Mouse (Mus musculus): Measurements from ENCODE around the gene Pakap. TPM values are rescaled to one million over a fixed set of nuclear protein-coding genes. Genes with fewer than 3 reads are reported as not detected.

Gene Pakap
- polyA plus RNA-seq, 1 experiment from 2014 or later, result 22.8 TPM

- 36% methylated on average over 3 of the region's 3 CpGs for WGBS
- Histone ChIP-seq H3K4me1 (peaks cover 35% of the 10 kb centered on the region), H3K27me3 (ENCODE audit: low read depth, poor library complexity, severe bottlenecking) (peaks cover 19% of the 10 kb centered on the region)
These were observed 226.6 kb downstream of the Pakap start for GRCm38 (mm10) chr4:57794547-57794946.

GRCm38 (mm10) chr4:57797548-57798285, 229.7 kb downstream of the Pakap start:
- 86% methylated on average over 9 of the region's 9 CpGs for WGBS
- Histone ChIP-seq H3K9me3 (replicated peaks) (no peaks in the 10 kb centered on the region; the same call in 1 of the 2 replicates), H3K4me1 (peaks cover 27% of the 10 kb centered on the region), H3K36me3 (no peaks in the 10 kb centered on the region), H3K27ac (replicated peaks) (peak overlapping the region; percentile 86), H3K27me3 (ENCODE audit: low read depth, poor library complexity, severe bottlenecking) (peaks cover 16% of the 10 kb centered on the region), H3K4me3 (no peak overlapping the region)
- no peak for DNase-seq (ENCODE audit: low spot score)

More at GRCm38 (mm10) chr4:57794547-57794946, 226.6 kb downstream of the Pakap start:
- no peak for DNase-seq (ENCODE audit: low spot score)
- Histone ChIP-seq H3K36me3 (no peaks in the 10 kb centered on the region), H3K27ac (replicated peaks) (no peak overlapping the region), H3K9me3 (replicated peaks) (no peaks in the 10 kb centered on the region; the same call in 1 of the 2 replicates), H3K4me3 (no peak overlapping the region)

- Histone ChIP-seq H3K27me3 (ENCODE audit: low read depth, poor library complexity, severe bottlenecking) (peaks cover 16% of the 10 kb centered on the region), H3K9me3 (replicated peaks) (no peaks in the 10 kb centered on the region; the same call in 1 of the 2 replicates), H3K4me3 (no peak overlapping the region; the same call in 1 of the 2 replicates), H3K36me3 (no peaks in the 10 kb centered on the region), H3K4me1 (peaks cover 27% of the 10 kb centered on the region), H3K27ac (replicated peaks) (peak overlapping the region; percentile 86)
- DNase-seq (ENCODE audit: low spot score), result peak; percentile 68
- 18% methylated on average over 10 of the region's 10 CpGs for WGBS
These were observed 230.5 kb downstream of the Pakap start for GRCm38 (mm10) chr4:57798286-57799018.

- 67% methylated on average over 1 of the region's 1 CpGs for WGBS
- H3K27me3 ChIP-seq (ENCODE audit: low read depth, poor library complexity, severe bottlenecking), result peaks cover 16% of the 10 kb centered on the region
- H3K36me3 ChIP-seq, result no peaks in the 10 kb centered on the region
- DNase-seq (ENCODE audit: low spot score), result no peak
- peak overlapping the region; percentile 86 for H3K27ac ChIP-seq (replicated peaks)
- peaks cover 20% of the 10 kb centered on the region for H3K4me1 ChIP-seq
- H3K4me3 ChIP-seq, result no peak overlapping the region
- H3K9me3 ChIP-seq (replicated peaks), result no peaks in the 10 kb centered on the region; the same call in 1 of the 2 replicates
These were observed 231.3 kb downstream of the Pakap start for GRCm38 (mm10) chr4:57799297-57799696.

GRCm38 (mm10) chr4:57801239-57801638, 233.3 kb downstream of the Pakap start:
- H3K36me3 ChIP-seq, result no peaks in the 10 kb centered on the region
- no peak for DNase-seq (ENCODE audit: low spot score)
- H3K4me1 ChIP-seq, result peaks cover 15% of the 10 kb centered on the region
- no peaks in the 10 kb centered on the region; the same call in 1 of the 2 replicates for H3K9me3 ChIP-seq (replicated peaks)
- H3K4me3 ChIP-seq, result no peak overlapping the region
- 89% methylated on average over 7 of the region's 7 CpGs for WGBS
- H3K27me3 ChIP-seq (ENCODE audit: low read depth, poor library complexity, severe bottlenecking), result peaks cover 16% of the 10 kb centered on the region; the same call in 1 of the 2 replicates
- H3K27ac ChIP-seq (replicated peaks), result no peak overlapping the region

GRCm38 (mm10) chr4:57801986-57802385, 234.0 kb downstream of the Pakap start:
- 89% methylated on average over 5 of the region's 5 CpGs for WGBS
- H3K4me3 ChIP-seq, result no peak overlapping the region
- H3K27me3 ChIP-seq (ENCODE audit: low read depth, poor library complexity, severe bottlenecking), result peaks cover 16% of the 10 kb centered on the region; the same call in 1 of the 2 replicates
- peaks cover 15% of the 10 kb centered on the region for H3K4me1 ChIP-seq
- H3K9me3 ChIP-seq (replicated peaks), result no peaks in the 10 kb centered on the region
- no peaks in the 10 kb centered on the region for H3K36me3 ChIP-seq
- DNase-seq (ENCODE audit: low spot score), result no peak
- H3K27ac ChIP-seq (replicated peaks), result no peak overlapping the region

GRCm38 (mm10) chr4:57802411-57802810, 234.4 kb downstream of the Pakap start:
- DNase-seq (ENCODE audit: low spot score), result no peak
- Histone ChIP-seq H3K4me3 (no peak overlapping the region), H3K27ac (replicated peaks) (no peak overlapping the region), H3K27me3 (ENCODE audit: low read depth, poor library complexity, severe bottlenecking) (peaks cover 12% of the 10 kb centered on the region; the same call in 1 of the 2 replicates), H3K4me1 (peaks cover 15% of the 10 kb centered on the region), H3K9me3 (replicated peaks) (no peaks in the 10 kb centered on the region), H3K36me3 (no peaks in the 10 kb centered on the region)
- WGBS, result 91% methylated on average over 3 of the region's 3 CpGs

GRCm38 (mm10) chr4:57804902-57805301, 236.9 kb downstream of the Pakap start:
- WGBS, result 90% methylated on average over 6 of the region's 6 CpGs
- no peak for DNase-seq (ENCODE audit: low spot score)
- H3K4me3 ChIP-seq, result no peak overlapping the region

GRCm38 (mm10) chr4:57809449-57809848, 241.5 kb downstream of the Pakap start:
- Histone ChIP-seq H3K4me1 (no peaks in the 10 kb centered on the region; the same call in 1 of the 2 replicates), H3K36me3 (no peaks in the 10 kb centered on the region), H3K9me3 (replicated peaks) (no peaks in the 10 kb centered on the region), H3K4me3 (no peak overlapping the region), H3K27me3 (ENCODE audit: low read depth, poor library complexity, severe bottlenecking) (no peaks in the 10 kb centered on the region), H3K27ac (replicated peaks) (no peak overlapping the region)
- no peak for DNase-seq (ENCODE audit: low spot score)
- WGBS, result 88% methylated on average over 4 of the region's 4 CpGs

More at GRCm38 (mm10) chr4:57804902-57805301, 236.9 kb downstream of the Pakap start:
- H3K4me1 ChIP-seq, result no peaks in the 10 kb centered on the region
- H3K9me3 ChIP-seq (replicated peaks), result no peaks in the 10 kb centered on the region
- H3K27ac ChIP-seq (replicated peaks), result no peak overlapping the region
- no peaks in the 10 kb centered on the region for H3K36me3 ChIP-seq
- peaks cover 6% of the 10 kb centered on the region; the same call in 1 of the 2 replicates for H3K27me3 ChIP-seq (ENCODE audit: low read depth, poor library complexity, severe bottlenecking)

- Histone ChIP-seq H3K4me3 (no peak overlapping the region), H3K4me1 (no peaks in the 10 kb centered on the region; the same call in 1 of the 2 replicates), H3K27ac (replicated peaks) (no peak overlapping the region), H3K27me3 (ENCODE audit: low read depth, poor library complexity, severe bottlenecking) (no peaks in the 10 kb centered on the region), H3K9me3 (replicated peaks) (peaks cover 2% of the 10 kb centered on the region; the same call in 1 of the 2 replicates), H3K36me3 (no peaks in the 10 kb centered on the region)
- 91% methylated on average over 1 of the region's 1 CpGs for WGBS
- DNase-seq (ENCODE audit: low spot score), result no peak
These were observed 244.1 kb downstream of the Pakap start for GRCm38 (mm10) chr4:57812075-57812474.

GRCm38 (mm10) chr4:57812916-57813575, 245.1 kb downstream of the Pakap start:
- H3K36me3 ChIP-seq, result peaks cover 4% of the 10 kb centered on the region; the same call in 1 of the 2 replicates
- H3K27me3 ChIP-seq (ENCODE audit: low read depth, poor library complexity, severe bottlenecking), result no peaks in the 10 kb centered on the region
- H3K4me1 ChIP-seq, result no peaks in the 10 kb centered on the region; the same call in 1 of the 2 replicates
- H3K4me3 ChIP-seq, result no peak overlapping the region
- H3K27ac ChIP-seq (replicated peaks), result no peak overlapping the region
- peaks cover 6% of the 10 kb centered on the region for H3K9me3 ChIP-seq (replicated peaks)
- WGBS, result 73% methylated on average over 7 of the region's 7 CpGs
- DNase-seq (ENCODE audit: low spot score), result no peak

- Histone ChIP-seq H3K9me3 (replicated peaks) (peaks cover 6% of the 10 kb centered on the region), H3K4me1 (no peaks in the 10 kb centered on the region; the same call in 1 of the 2 replicates), H3K4me3 (no peak overlapping the region), H3K27me3 (ENCODE audit: low read depth, poor library complexity, severe bottlenecking) (no peaks in the 10 kb centered on the region), H3K36me3 (peaks cover 4% of the 10 kb centered on the region; the same call in 1 of the 2 replicates), H3K27ac (replicated peaks) (no peak overlapping the region)
- no peak for DNase-seq (ENCODE audit: low spot score)
- 90% methylated on average over 4 of the region's 4 CpGs for WGBS
These were observed 245.6 kb downstream of the Pakap start for GRCm38 (mm10) chr4:57813576-57813945.
